Mouse (Mus musculus) liver, embryonic 14.5 days (tissue): ENCODE measurements around the gene Olfr406.

Experiments used
- CTCF ChIP-seq: IDR thresholded peaks from 2 replicates; pipeline ENCODE4 v1.5.1; 2016; ENCODE audit warnings: antibody characterized with exemption, low read depth, control low read depth
- EP300 ChIP-seq: IDR thresholded peaks from 2 replicates; pipeline ENCODE4 v1.6.1; 2016; ENCODE audit warnings: antibody characterized with exemption, low read depth

GRCm38 (mm10) chr11:74287256-74287655 lies 27.6 kb downstream of the Olfr406 start:
- no peak for TF ChIP-seq EP300
- TF ChIP-seq CTCF: no peak
